8 mouse cellular contexts compared by ENCODE assay signal in genomic region chr4:155839483-155839910, GRCm38 (mm10). TPM values are rescaled to one million over a fixed set of nuclear protein-coding genes. Genes with fewer than 3 reads are reported as not detected.
DNase-seq lines count a peak whose midpoint lies in the region; ATAC-seq and TF ChIP-seq lines count a peak whose summit lies in the region.

TSS of gene Mxra8 (plus strand) at chr4:155839680.

- no peaks in the 10 kb centered on the region for H3K9me3 ChIP-seq in embryonic facial prominence, embryonic 11.5 days (replicated peaks; ENCODE audit: control insufficient read depth, low read length)
- no peaks in the 10 kb centered on the region for H3K9me3 ChIP-seq in heart, embryonic 11.5 days (replicated peaks; ENCODE audit: control insufficient read depth, low read length)
- no peaks in the 10 kb centered on the region for H3K9me3 ChIP-seq in kidney, embryonic 14.5 days (ENCODE audit: control insufficient read depth, low read length)

- H3K4me3 ChIP-seq in spleen, adult 2 months (ENCODE audit: extremely low read depth, insufficient read depth, insufficient read length), result peak within 1 kb of the TSS; percentile 53; the same call in 1 of the 2 replicates
- peak within 1 kb of the TSS; percentile 48 for H3K4me3 ChIP-seq in embryonic facial prominence, embryonic 11.5 days (ENCODE audit: low read depth, low read length)
- H3K4me3 ChIP-seq in heart, embryonic 11.5 days (ENCODE audit: low read depth, low read length), result peak within 1 kb of the TSS; percentile 58
- peak within 1 kb of the TSS; percentile 48 for H3K4me3 ChIP-seq in kidney, embryonic 14.5 days (ENCODE audit: low read length)
- H3K4me3 ChIP-seq in small intestine, adult 2 months (ENCODE audit: low read depth, low read length), result peak within 1 kb of the TSS; percentile 76

- H3K9ac ChIP-seq in embryonic facial prominence, embryonic 11.5 days (replicated peaks; ENCODE audit: low read length), result peak within 1 kb of the TSS; percentile 59
- H3K9ac ChIP-seq in heart, embryonic 11.5 days (ENCODE audit: low read depth, low read length), result peak within 1 kb of the TSS; percentile 77
- H3K9ac ChIP-seq in kidney, embryonic 14.5 days (ENCODE audit: low read depth, low read length), result peak within 1 kb of the TSS; percentile 58

- H3K4me1 ChIP-seq in spleen, adult 2 months (ENCODE audit: control insufficient read depth, insufficient read depth, insufficient read length), result peaks cover 13% of the 10 kb centered on the region; the same call in 1 of the 2 replicates
- H3K4me1 ChIP-seq in embryonic facial prominence, embryonic 11.5 days (ENCODE audit: control insufficient read depth, insufficient read depth, low read length), result peaks cover 6% of the 10 kb centered on the region
- H3K4me1 ChIP-seq in heart, embryonic 11.5 days (ENCODE audit: control insufficient read depth, insufficient read depth, low read length), result peaks cover 38% of the 10 kb centered on the region
- H3K4me1 ChIP-seq in kidney, embryonic 14.5 days (ENCODE audit: control insufficient read depth, insufficient read depth, low read length), result peaks cover 17% of the 10 kb centered on the region
- H3K4me1 ChIP-seq in small intestine, adult 2 months (ENCODE audit: control insufficient read depth, insufficient read depth, insufficient read length, low read length), result peaks cover 14% of the 10 kb centered on the region

- ATAC-seq in embryonic facial prominence, embryonic 11.5 days (replicated peaks; ENCODE audit: insufficient number of reproducible peaks, low FRiP score, low TSS enrichment, low read depth), result peak; percentile 85
- peak; percentile 87 for ATAC-seq in heart, embryonic 11.5 days (replicated peaks; ENCODE audit: insufficient number of reproducible peaks, low FRiP score, low TSS enrichment)
- ATAC-seq in kidney, embryonic 14.5 days (ENCODE audit: low FRiP score, low TSS enrichment), result peak; percentile 93

- H3K27ac ChIP-seq in spleen, adult 2 months (ENCODE audit: insufficient read depth, low read length), result peak within 1 kb of the TSS; percentile 71
- peak within 1 kb of the TSS; percentile 53; the same call in 1 of the 2 replicates for H3K27ac ChIP-seq in embryonic facial prominence, embryonic 11.5 days (replicated peaks; ENCODE audit: low read depth, low read length)
- peak within 1 kb of the TSS; percentile 71 for H3K27ac ChIP-seq in heart, embryonic 11.5 days (ENCODE audit: low read depth, low read length)
- H3K27ac ChIP-seq in kidney, embryonic 14.5 days (ENCODE audit: low read depth, low read length), result peak within 1 kb of the TSS; percentile 76
- H3K27ac ChIP-seq in small intestine, adult 2 months (ENCODE audit: insufficient read depth, low read depth, low read length), result peak within 1 kb of the TSS; percentile 94

- peak within 1 kb of the TSS; percentile 86 for H3K4me2 ChIP-seq in embryonic facial prominence, embryonic 11.5 days (ENCODE audit: low read depth, low read length)
- H3K4me2 ChIP-seq in heart, embryonic 11.5 days, result peak within 1 kb of the TSS; percentile 95
- peak within 1 kb of the TSS; percentile 76 for H3K4me2 ChIP-seq in kidney, embryonic 14.5 days (replicated peaks; ENCODE audit: low read depth, low read length)

- no peak for TF ChIP-seq POLR2A in spleen, adult 2 months (IDR thresholded peaks at IDR 0.05; ENCODE audit: low read depth, low read length)
- TF ChIP-seq POLR2A in small intestine, adult 2 months (IDR thresholded peaks at IDR 0.05; ENCODE audit: low read depth, low read length), result no peak

- no peak for TF ChIP-seq CTCF in spleen, adult 2 months (IDR thresholded peaks at IDR 0.05; ENCODE audit: extremely low read depth, insufficient read depth, insufficient read length, insufficient replicate concordance)
- no peak for TF ChIP-seq CTCF in small intestine, adult 2 months (IDR thresholded peaks at IDR 0.05; ENCODE audit: extremely low read depth, insufficient read length, insufficient replicate concordance, low read depth, low read length)

- 73% methylated on average over 16 of the region's 16 CpGs for WGBS in spleen, adult 2 months
- under 1% methylated on average over 16 of the region's 16 CpGs for WGBS in embryonic facial prominence, embryonic 11.5 days
- under 1% methylated on average over 16 of the region's 16 CpGs for WGBS in heart, embryonic 11.5 days (ENCODE audit: insufficient replicate concordance)
- 2% methylated on average over 16 of the region's 16 CpGs for WGBS in kidney, embryonic 14.5 days
- WGBS in small intestine, adult 2 months, result 64% methylated on average over 16 of the region's 16 CpGs

- H3K27me3 ChIP-seq in spleen, adult 2 months (ENCODE audit: control insufficient read depth, insufficient read depth, low read length), result no peaks in the 10 kb centered on the region
- no peaks in the 10 kb centered on the region for H3K27me3 ChIP-seq in embryonic facial prominence, embryonic 11.5 days (ENCODE audit: control insufficient read depth, insufficient read depth, low read length)
- peaks cover 5% of the 10 kb centered on the region; the same call in 1 of the 2 replicates for H3K27me3 ChIP-seq in heart, embryonic 11.5 days (ENCODE audit: control insufficient read depth, insufficient read depth, low read length)
- no peaks in the 10 kb centered on the region for H3K27me3 ChIP-seq in kidney, embryonic 14.5 days (ENCODE audit: control insufficient read depth, insufficient read depth, low read length)
- no peaks in the 10 kb centered on the region for H3K27me3 ChIP-seq in small intestine, adult 2 months (ENCODE audit: control insufficient read depth, insufficient read depth, low read length)

- no peak for DNase-seq in spleen, adult 2 months (ENCODE audit: low read depth in 1 of 2, low spot score in 2 of 2)
- no peak for DNase-seq in spleen, postnatal 36 days (ENCODE audit: low spot score in 2 of 2)
- peak; percentile 83 for DNase-seq in embryonic facial prominence, embryonic 11.5 days (ENCODE audit: low spot score)
- peak; percentile 97 for DNase-seq in lung, postnatal 10 days
- no peak for DNase-seq in thymus, postnatal 14 days

- no peaks in the 10 kb centered on the region for H3K36me3 ChIP-seq in spleen, adult 2 months (ENCODE audit: control insufficient read depth, insufficient read depth, low read length)
- no peaks in the 10 kb centered on the region for H3K36me3 ChIP-seq in embryonic facial prominence, embryonic 11.5 days (replicated peaks; ENCODE audit: control insufficient read depth, insufficient read depth, low read depth, low read length)
- H3K36me3 ChIP-seq in heart, embryonic 11.5 days (ENCODE audit: control insufficient read depth, insufficient read depth, low read length), result no peaks in the 10 kb centered on the region; the same call in 1 of the 2 replicates
- H3K36me3 ChIP-seq in kidney, embryonic 14.5 days (ENCODE audit: control insufficient read depth, insufficient read depth, low read length), result peaks cover 13% of the 10 kb centered on the region
- H3K36me3 ChIP-seq in small intestine, adult 2 months (ENCODE audit: control insufficient read depth, insufficient read depth, low read length), result no peaks in the 10 kb centered on the region

RNA-seq across cellular contexts. Expression of gene Mxra8, which starts in this region (rescaled TPM):
- polyA plus RNA-seq in spleen, adult 2 months (2012; rRNA removed), result 73.6 and 118 TPM in 2 replicates
- polyA plus RNA-seq in embryonic facial prominence, embryonic 11.5 days (2014; fragmentation: Nextera tagmentation; extraction: Ambion mirVana), result 34.4 and 38.2 TPM in 2 replicates
- 34.5 and 37.2 TPM in 2 replicates for polyA plus RNA-seq in heart, embryonic 11.5 days (2014; fragmentation: Nextera tagmentation; extraction: Ambion mirVana)
- polyA plus RNA-seq in kidney, embryonic 14.5 days (2014; fragmentation: Nextera tagmentation; extraction: Ambion mirVana), result 72.1 and 75.1 TPM in 2 replicates
- polyA plus RNA-seq in small intestine, adult 2 months (2012; rRNA removed), result 67.9 and 98.1 TPM in 2 replicates

Comparison
In these comparisons a context has a peak if more than half of its experiments do, and no peak if none do; other contexts are left out.
1. DNase-seq: peak in embryonic facial prominence, embryonic 11.5 days (single experiment) and lung, postnatal 10 days (single experiment); none in spleen, adult 2 months (0 of 2), spleen, postnatal 36 days (0 of 2) and thymus, postnatal 14 days (single experiment).
2. Peak in every context shown above with its lines, with median percentiles within 50 percentile points of each other: H3K27ac ChIP-seq, H3K4me3 ChIP-seq, ATAC-seq, H3K4me2 ChIP-seq and H3K9ac ChIP-seq.